Mouse (Mus musculus) cerebellum, postnatal 14 days (tissue): ENCODE measurements at regions not wholly inside any gene's neighbourhood (a gene's known extent, or its start where the extent isn't known, plus 50 kb on each side); places are given as distances from the start of the nearest gene placed in this dataset.
A peak's percentile ranks its signal among the peaks of the same experiment; 100 is the strongest.

Experiments
- DNase-seq, 2 experiments: peaks; one replicate each; pipeline ENCODE4 v3.0.0; 2021; ENCODE audit warnings: mixed read lengths in 2 of 2

DNA sequence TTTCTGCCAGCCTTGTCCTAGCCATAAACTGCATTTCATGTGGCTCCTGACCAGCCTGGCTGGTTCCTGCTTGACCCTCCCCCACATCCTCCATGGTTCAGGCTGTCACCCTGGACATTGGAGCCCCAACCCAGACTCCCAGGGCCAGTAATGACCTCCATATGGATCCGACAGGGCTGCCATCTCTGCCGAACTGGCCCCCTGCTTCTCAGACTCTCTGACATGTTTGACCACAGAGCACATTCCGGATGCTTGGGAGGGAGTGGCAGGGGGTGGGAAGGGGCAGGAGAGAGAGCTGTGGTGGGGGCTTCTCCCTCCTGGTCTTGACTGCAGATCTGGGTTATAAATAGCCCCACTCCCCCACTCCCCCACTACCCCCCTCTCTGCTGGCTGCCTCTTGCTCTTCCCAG is 59.0 kb upstream of the Actrt2 start:
- no peak for DNase-seq

DNA sequence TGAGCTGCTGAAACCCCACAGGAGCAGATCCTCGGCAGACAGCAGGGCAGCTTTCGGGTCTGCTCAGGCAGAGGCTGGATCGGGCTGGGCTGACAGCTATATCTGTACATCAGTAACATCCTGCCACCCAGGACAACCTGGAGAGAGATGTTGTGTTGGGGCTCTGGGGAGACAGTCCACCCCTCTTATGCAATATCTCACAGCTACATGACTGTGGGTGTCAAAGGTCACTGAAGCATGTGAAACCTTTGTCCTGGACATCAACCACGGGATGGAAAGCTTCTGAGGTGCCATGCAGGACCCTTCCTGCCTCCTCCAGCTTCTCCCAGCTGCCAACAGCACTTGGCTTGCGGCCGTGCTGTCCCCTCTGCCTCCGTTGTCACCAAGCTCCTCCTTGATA is 60.3 kb upstream of the Actrt2 start:
- no peak for DNase-seq

- no peak for DNase-seq
These were observed 63.0 kb upstream of the Actrt2 start for GRCm38 (mm10) chr4:154730646-154731045.

- DNase-seq: no peak
These were observed 63.7 kb upstream of the Actrt2 start for GRCm38 (mm10) chr4:154731345-154731744.

DNA sequence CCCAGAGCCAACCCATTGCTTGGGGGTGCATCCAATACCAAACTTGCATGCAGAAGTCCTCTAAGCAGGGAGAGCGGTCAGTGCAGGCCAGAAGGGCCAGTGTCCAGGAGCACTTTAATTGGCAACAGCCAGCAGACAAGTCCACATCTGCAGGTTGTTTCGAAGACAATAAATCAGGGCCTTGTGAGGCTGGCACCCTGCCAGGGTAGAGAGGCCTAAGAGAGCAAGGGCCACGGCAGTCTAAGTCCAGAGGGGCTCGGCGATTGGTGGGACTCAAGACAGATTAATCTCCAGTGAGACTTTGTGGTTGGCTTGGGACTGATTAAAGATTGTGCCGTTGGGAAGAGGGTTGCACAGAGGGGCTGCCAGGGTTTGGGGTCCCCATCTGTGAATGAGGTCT is 68.4 kb upstream of the Actrt2 start:
- DNase-seq: no peak

DNA sequence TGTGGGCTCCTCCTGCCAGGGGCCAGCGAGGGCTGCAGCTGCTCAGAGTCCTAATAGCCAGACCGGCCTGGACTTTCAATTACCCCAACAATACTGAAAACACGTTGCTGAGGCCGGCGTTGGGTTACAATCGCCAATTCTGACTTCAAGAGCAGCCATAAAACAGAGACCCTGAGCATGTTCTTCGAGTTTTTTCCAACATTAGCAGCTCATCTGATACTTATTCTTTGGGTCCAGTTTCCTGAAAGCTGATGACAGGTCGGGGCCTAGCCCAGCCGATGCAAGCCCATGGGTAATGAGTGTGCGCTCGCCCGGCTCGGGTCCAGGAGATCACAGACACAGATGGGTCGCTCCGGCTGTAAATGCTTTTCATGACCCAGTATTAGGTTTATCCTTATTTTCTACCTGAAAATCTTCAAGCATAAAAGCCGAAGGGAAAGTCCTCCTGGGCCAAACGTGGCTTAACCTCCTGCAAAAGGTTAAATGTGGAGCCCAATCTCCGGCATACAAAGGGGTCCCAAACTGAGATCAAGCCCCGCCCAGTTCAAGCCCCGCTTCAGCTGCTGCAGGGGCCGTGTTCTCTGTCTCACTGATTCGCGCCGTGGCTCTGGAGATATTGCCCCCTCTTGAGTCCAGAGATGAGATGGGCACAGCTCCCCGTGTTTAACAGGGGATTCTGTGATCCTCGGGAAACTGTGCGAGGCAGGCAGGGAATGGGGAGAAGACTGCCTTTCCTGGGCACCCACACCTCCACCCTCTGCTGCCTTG is 73.6 kb upstream of the Actrt2 start:
- no peak for DNase-seq

GRCm38 (mm10) chr4:154746323-154747005 is 78.8 kb upstream of the Actrt2 start:
- DNase-seq: peak; percentile 22 to 44

- DNase-seq: no peak
These were observed 79.3 kb upstream of the Actrt2 start for GRCm38 (mm10) chr4:154747006-154747343.

DNA sequence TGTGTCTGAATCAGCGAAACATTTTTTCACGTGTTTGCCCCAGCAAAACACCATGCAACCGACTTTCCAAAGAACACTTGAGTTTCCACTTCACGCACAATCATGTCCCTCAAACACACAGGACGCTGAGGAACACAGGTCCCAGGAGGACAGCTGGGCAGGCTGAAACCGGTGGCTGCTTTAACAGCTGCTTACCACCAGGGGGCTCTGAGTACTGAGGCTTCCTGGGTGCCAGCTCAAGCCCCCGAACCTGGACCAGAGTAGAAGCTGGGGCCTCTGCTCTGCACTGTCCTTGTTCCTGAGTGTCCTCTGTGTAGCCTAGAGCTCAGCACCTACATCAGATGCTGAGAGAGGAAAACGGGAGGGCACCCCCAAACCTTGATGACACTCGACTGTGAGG is 81.5 kb upstream of the Actrt2 start:
- peak in 1 of 2 experiments; percentile 22 for DNase-seq

- DNase-seq: no peak
These were observed 82.3 kb upstream of the Actrt2 start for GRCm38 (mm10) chr4:154749996-154750395.

DNA sequence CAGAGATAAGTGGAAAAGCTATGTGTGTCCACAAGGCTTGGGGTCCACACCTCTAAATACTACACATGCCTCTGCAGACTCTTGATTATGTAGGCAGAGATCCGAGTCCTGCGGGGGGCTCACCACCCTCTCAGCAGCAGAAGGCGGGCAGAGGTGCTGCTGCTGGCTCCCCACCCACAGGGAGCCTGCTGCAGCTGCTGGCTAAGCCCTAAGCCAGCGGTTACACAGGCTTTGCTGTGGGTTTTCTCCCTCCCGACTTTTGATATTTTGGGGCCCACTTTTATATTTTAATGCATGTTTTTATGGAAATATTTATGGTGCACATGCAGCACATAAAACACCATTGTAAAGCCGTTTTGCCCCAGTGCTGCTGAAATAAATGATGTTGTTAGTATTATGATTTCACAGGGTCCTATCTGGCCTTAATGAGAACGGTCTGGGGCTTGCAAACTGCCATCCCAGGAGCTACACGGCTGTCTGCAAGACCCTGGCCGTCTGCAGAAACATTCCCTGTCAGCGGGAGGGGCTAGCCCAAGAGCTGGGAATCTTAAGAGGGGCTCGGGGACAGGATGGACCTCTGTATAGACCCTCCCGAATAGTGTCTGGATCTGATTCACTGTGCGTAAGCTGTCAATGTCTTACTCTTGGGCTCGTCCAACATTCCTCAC is 82.9 kb upstream of the Actrt2 start:
- no peak for DNase-seq

DNA sequence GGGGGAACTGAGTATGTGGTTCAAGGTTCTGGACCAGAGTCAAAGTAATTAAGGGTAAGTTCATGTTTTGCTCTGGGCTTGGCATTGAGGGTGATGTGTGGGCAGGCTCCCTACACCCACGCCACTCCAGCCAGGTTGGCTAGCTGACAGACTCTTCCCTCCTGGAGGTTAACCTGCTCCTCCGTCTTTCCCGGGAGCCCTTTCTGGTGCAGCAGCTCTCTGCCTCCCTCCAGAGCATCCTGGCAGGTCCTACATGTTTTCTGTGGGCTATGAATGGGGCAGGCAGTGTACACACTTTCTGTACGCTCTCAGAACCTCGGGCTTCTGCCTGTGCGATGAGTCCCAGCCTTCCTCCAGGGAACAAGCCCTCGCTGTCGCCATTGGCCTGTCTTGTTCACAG is 82.8 kb upstream of the Ttc34 start:
- peak; percentile 38 to 57 for DNase-seq

DNA sequence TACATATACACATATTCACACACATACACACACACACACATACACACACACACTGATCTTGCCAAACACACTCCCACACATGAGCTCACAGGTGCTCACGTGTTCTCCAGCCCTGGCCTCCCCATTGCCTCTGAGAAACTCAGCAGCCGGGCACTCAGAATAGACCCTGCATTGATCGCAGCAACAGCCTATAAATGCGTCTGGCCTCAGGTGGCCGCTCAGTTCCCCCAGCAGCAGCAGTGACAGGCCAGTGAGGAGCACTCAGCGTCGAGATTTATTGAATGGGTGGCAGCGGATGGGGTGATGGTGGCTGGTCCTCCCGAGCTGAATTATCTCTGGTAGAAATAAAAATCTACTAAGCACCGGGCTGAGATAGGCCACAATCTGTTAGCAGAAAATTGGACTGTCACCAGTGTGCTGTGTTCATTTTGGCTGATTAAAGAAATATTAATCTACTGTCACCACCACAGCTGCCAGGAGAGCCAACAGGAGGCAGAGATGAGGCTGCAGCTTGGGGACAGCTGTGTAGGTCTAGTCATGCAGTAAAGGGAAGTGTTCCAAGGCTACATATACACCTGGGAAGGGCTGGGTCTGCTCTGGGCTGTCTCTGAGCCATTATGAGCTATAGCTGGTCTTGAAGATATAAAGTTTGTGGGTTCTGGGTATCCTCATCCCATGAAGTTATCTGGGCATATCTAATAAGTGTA is 80.4 kb upstream of the Ttc34 start:
- no peak for DNase-seq

DNA sequence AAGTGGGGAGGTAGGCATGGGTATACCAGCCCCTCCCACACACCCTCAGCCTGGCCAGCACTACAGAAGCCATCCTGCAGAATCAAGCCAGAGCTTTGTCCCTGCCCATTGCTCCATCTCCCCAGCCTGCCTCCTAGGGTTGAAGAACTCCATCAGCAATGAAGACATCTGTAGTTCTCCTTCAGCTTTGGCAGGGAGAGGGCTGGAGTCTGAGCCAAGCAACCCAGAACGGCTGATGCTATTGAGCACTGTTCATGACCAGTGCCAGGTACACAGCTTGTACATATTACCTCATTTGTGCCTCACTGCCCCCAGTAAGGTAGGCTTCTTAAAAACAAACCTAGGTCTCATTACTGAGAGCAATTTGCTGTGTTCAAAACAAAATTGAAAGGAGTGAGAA is 77.4 kb upstream of the Ttc34 start:
- peak; percentile 68 to 69 for DNase-seq

- DNase-seq: no peak
These were observed 73.0 kb upstream of the Ttc34 start for GRCm38 (mm10) chr4:154764238-154764637.

- DNase-seq: peak; percentile 46 to 58
These were observed 71.1 kb upstream of the Ttc34 start for GRCm38 (mm10) chr4:154766158-154766557.

DNA sequence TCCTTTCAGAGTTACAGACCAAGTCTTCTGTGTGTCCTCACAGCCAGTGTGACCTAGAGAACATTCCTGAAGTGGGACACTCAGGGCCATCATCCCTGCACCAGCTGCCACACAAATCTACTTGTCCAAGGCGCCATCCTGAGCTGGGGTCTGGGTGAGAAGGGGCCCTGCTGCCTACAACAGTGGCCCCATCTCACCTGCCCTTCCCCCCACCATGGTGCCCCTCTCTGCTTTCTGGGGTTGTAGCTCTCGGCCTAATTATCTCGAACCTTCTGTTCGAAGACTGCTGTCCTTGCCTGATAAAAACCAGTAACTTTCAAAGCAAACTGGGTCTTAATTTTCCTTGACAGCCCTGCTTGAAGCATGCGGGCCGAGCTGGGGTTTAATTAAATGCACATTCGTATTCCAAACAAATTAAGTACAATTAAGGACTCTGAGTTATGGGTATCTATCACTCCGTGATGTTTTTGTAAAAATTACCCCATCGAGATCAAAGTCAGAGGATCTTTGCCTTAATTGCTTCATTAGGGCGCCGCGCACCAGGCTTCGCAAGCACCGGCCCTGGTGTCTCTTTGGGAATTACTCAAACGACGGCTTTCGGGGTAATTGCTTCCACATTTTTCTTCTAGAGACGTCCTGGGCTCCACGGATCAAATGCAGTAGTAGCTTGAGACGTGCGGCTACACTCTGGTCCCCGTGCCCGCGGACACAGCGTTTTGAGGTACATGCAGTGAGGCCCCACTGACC is 65.8 kb upstream of the Ttc34 start:
- no peak for DNase-seq

DNA sequence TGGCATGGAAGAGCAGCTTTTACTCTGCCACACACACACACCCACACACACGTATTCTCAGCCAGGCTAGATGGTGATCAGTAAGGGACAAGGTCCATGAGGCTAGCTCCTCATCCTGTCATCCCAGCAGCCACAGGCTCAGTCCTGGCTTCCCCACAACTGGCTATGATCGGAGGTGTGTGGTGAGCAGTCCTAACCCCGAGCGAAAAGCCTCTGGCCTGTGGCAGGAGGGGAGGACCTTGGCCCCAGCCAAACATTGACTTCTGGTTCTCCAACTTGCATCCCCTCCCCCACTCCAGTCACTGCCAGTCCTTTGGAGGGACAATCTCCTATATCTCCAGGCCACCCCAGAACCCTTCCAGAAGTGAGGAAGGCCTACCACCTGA is 65.2 kb upstream of the Ttc34 start:
- DNase-seq: no peak

- DNase-seq: no peak
These were observed 63.4 kb upstream of the Ttc34 start for GRCm38 (mm10) chr4:154773830-154774229.

DNA sequence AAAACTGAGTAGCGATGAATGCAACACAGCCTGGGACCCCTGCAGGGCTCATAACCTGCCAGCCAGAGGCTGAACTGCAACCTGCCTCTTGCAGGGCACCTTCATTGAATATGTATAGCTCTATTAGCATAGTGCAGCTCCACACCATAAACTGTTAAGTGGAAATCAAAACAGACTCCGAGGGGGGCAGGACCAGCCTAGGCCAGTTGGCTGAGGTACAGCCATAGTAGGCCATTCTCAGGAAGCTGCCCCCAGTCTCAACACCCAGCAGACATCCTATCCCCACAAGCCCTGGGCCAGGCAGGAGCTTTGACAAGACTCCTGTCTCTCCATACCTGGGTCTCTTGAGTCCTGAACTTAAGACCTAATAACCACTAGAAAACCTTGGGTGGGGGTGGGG is 62.9 kb upstream of the Ttc34 start:
- DNase-seq: no peak

GRCm38 (mm10) chr4:154778818-154779217 is 58.4 kb upstream of the Ttc34 start:
- no peak for DNase-seq

DNA sequence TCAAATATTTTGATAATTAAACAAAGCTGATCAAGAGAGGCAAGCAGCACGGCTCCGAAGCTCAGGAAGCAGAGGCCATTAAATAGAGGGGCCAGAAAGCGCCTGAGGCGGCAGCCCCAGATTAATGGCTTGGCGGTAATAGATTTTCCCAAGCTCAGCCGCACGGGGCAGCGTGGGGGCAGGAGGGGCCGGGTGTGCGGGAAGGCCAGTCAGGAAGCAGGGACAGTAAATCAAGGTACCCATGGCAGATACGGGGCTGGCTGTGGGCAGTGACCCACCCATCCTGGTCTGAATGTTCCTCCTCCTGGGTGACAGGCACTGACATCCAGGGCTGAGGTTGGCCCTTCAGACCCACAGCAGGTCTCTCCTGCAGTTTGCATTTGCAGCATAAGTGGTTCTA is 55.9 kb upstream of the Ttc34 start:
- peak in 1 of 2 experiments; percentile 24 for DNase-seq

DNA sequence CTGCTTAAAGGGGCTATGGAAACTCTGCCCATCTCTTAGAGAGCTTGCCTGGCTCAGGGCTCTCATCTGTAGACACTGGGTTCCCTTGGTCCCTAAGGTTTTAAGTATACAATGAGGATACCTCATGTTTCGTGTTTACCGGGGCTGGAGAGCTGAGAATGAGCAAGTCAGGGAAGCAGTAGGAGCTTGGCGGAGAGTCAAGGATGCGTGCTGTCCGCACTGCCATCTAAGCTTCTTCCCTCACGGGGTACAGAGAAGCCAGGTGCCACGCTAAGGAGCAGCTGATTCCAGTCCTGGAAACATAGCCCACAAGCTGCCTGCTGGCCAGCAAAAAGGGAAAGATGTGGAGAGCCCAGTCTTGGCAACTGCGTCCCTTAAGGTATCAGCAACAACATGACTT is 55.0 kb upstream of the Ttc34 start:
- peak; percentile 61 to 64 for DNase-seq
